Mouse (Mus musculus): ENCODE results near the gene Ssh1. TPM values are rescaled to one million over a fixed set of nuclear protein-coding genes. Genes with fewer than 3 reads are reported as not detected.

Ssh1 gene
- total and polyA plus RNA-seq, 3 experiments, result 3.0 to 8.2 (median 8.1) TPM

GRCm38 (mm10) chr5:113975538-113976215 is 18.0 kb downstream of the Ssh1 start:
- dilution Hi-C loops (cut with MboI; ENCODE audit: extremely low pct_ligation_motif_present, extremely low pct_unique_long_range_greater_than_20kb, low sequenced_read_pairs), result no loop called here
- TF ChIP-seq SIN3A (IDR thresholded peaks at IDR 0.05; ENCODE audit: low read length), result no peak
- TF ChIP-seq RCOR1 (conservative IDR thresholded peaks at IDR 0.05; ENCODE audit: low read depth, low read length), result no peak
- no peak for TF ChIP-seq TCF12 (IDR thresholded peaks at IDR 0.05; ENCODE audit: low read depth, low read length)
- TF ChIP-seq CTCF (conservative IDR thresholded peaks at IDR 0.05 in 1 of 2, IDR thresholded peaks at IDR 0.05 in 1 of 2; ENCODE audit: low read depth in 2 of 2, low read length in 2 of 2), result no peak
- TF ChIP-seq TBP (conservative IDR thresholded peaks at IDR 0.05; ENCODE audit: low read depth, low read length), result no peak
- TF ChIP-seq ZMIZ1 (IDR thresholded peaks at IDR 0.05; ENCODE audit: low read depth, low read length), result no peak
- no peak for TF ChIP-seq EP300 (IDR thresholded peaks at IDR 0.05; ENCODE audit: low read length)
- TF ChIP-seq JUND (conservative IDR thresholded peaks at IDR 0.05; ENCODE audit: low read depth, low read length), result no peak
- TF ChIP-seq RAD21 (IDR thresholded peaks at IDR 0.05; ENCODE audit: low read depth, low read length), result no peak
- TF ChIP-seq CHD2 (IDR thresholded peaks at IDR 0.05; ENCODE audit: low read length), result no peak
- TF ChIP-seq ETS1 (conservative IDR thresholded peaks at IDR 0.05; ENCODE audit: low read depth, low read length), result no peak
- no peak for TF ChIP-seq USF2 (conservative IDR thresholded peaks at IDR 0.05; ENCODE audit: low read depth, low read length)
- TF ChIP-seq MAFK (IDR thresholded peaks at IDR 0.05; ENCODE audit: insufficient replicate concordance, low read length), result no peak
- no peak for TF ChIP-seq KAT2A (IDR thresholded peaks at IDR 0.05; ENCODE audit: insufficient replicate concordance, low read length)
- TF ChIP-seq ELF1 (IDR thresholded peaks at IDR 0.05; ENCODE audit: low read depth, low read length), result no peak
- no peak for TF ChIP-seq ZNF384 (IDR thresholded peaks at IDR 0.05; ENCODE audit: low read depth, low read length)
- no peak for TF ChIP-seq GABPA (IDR thresholded peaks at IDR 0.05; ENCODE audit: insufficient replicate concordance, low read depth, low read length)
- TF ChIP-seq MYC (IDR thresholded peaks at IDR 0.05; ENCODE audit: low read depth, low read length), result no peak
- TF ChIP-seq NELFE (IDR thresholded peaks at IDR 0.05; ENCODE audit: low read depth, low read length), result no peak

GRCm38 (mm10) chr5:113974576-113974975 is 19.1 kb downstream of the Ssh1 start:
- Histone ChIP-seq H3K4me2 (ENCODE audit: insufficient read depth, low read depth, poor library complexity, severe bottlenecking) (0 out of 2 replicates have a peak overlapping the region, but pooled peaks have one; percentile 13), H3K4me1 (ENCODE audit: control insufficient read depth in 1 of 2, insufficient read depth in 2 of 2) (peaks cover 15 to 54% of the 10 kb centered on the region in 2 experiments), H3K27ac (ENCODE audit: insufficient read depth, low read depth) (peak overlapping the region; percentile 34; the same call in 1 of the 2 replicates), H3K27me3 (replicated peaks) (no peaks in the 10 kb centered on the region), H3K79me2 (replicated peaks; ENCODE audit: control insufficient read depth, extremely low read depth, insufficient read depth, poor library complexity, severe bottlenecking) (no peaks in the 10 kb centered on the region), H3K4me3 (replicated peaks in 1 of 3; ENCODE audit: low read depth in 2 of 3, low read length in 2 of 3, poor library complexity in 1 of 3) (no peak overlapping the region), H3K36me3 (replicated peaks in 1 of 2; ENCODE audit: control insufficient read depth in 1 of 2, insufficient read depth in 1 of 2, low read length in 1 of 2) (peaks cover 16 to 72% of the 10 kb centered on the region in 2 experiments), H3K9me3 (replicated peaks; ENCODE audit: low read length) (no peaks in the 10 kb centered on the region), H3K9ac (ENCODE audit: insufficient read depth, low read depth) (peak overlapping the region; percentile 18; the same call in 1 of the 2 replicates)
- DNase-seq (ENCODE audit: extremely low read depth), result no peak
- dilution Hi-C loops (cut with MboI; ENCODE audit: extremely low pct_ligation_motif_present, extremely low pct_unique_long_range_greater_than_20kb, low sequenced_read_pairs) (no loop called here), in situ Hi-C loops (cut with MboI; ENCODE audit: low pct_ligation_motif_present, low pct_unique_long_range_greater_than_20kb, low sequenced_read_pairs) (loop anchor here (10.0 kb wide), 1 partner anchor 150 kb away; the partner anchor contains the start of gene Alkbh2)
- TF ChIP-seq MYC (IDR thresholded peaks at IDR 0.05; ENCODE audit: low read depth, low read length), result no peak
- peak; percentile 77; the same call in 1 of the 2 replicates for TF ChIP-seq UBTF (IDR thresholded peaks at IDR 0.05; ENCODE audit: low read depth, low read length)

More at GRCm38 (mm10) chr5:113975538-113976215, 18.0 kb downstream of the Ssh1 start:
- in situ Hi-C loops (cut with MboI; ENCODE audit: low pct_ligation_motif_present, low pct_unique_long_range_greater_than_20kb, low sequenced_read_pairs), result loop anchor here (10.0 kb wide), 1 partner anchor 149 kb away; the partner anchor contains the start of gene Alkbh2
- peaks cover 18 to 64% of the 10 kb centered on the region in 2 experiments for H3K4me1 ChIP-seq (ENCODE audit: control insufficient read depth in 1 of 2, insufficient read depth in 2 of 2)
- H3K27me3 ChIP-seq (replicated peaks), result no peaks in the 10 kb centered on the region
- no peak overlapping the region for H3K4me2 ChIP-seq (ENCODE audit: insufficient read depth, low read depth, poor library complexity, severe bottlenecking)
- H3K36me3 ChIP-seq (replicated peaks in 1 of 2; ENCODE audit: control insufficient read depth in 1 of 2, insufficient read depth in 1 of 2, low read length in 1 of 2), result peaks cover 9 to 63% of the 10 kb centered on the region in 2 experiments
- DNase-seq (ENCODE audit: extremely low read depth), result no peak
- no peak overlapping the region for H3K9ac ChIP-seq (ENCODE audit: insufficient read depth, low read depth)
- H3K27ac ChIP-seq (ENCODE audit: insufficient read depth, low read depth), result no peak overlapping the region
- H3K79me2 ChIP-seq (replicated peaks; ENCODE audit: control insufficient read depth, extremely low read depth, insufficient read depth, poor library complexity, severe bottlenecking), result no peaks in the 10 kb centered on the region
- H3K4me3 ChIP-seq (replicated peaks in 1 of 3; ENCODE audit: low read depth in 2 of 3, low read length in 2 of 3, poor library complexity in 1 of 3), result no peak overlapping the region
- no peaks in the 10 kb centered on the region for H3K9me3 ChIP-seq (replicated peaks; ENCODE audit: low read length)

All from CH12.LX (cell line).